8 mouse cellular contexts compared by ENCODE assay signal in the genomic region with DNA sequence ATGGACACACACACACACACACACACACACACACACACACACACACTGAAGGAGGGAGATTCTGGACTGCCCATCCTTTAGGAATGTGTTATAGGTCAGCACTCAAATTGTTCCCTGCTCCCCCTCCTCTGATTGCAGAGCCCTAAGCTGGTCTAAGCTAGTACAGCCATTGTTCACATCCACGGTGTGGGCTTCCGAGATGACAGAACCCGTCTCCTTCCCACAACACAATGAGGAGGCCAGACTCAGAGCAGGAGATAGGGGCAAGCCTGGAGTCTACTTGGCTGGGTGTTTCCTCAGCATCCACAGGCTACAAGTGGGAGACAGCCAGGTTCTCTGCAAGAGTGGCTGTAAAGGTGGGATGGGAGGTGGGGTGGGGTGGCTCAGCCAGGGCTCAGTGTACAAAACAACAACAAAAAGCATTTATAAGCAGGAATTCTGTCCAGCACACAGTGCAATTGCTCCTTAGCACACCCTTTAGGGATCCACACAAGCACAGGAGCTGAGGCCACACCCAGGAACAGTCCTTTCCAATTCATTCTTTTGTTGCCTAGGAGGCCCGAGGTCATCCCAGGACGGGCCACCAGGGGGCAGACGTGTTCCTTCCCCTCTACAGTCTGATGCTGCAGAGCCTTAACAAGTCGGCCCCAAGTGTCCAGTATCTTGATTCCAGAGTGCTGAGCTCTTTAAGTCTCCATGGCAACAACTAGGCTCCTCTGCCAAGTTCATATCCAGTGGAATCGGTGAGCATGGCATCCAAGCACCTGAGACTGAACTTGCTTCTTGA. TPM values are rescaled to one million over a fixed set of nuclear protein-coding genes. Genes with fewer than 3 reads are reported as not detected.
DNase-seq lines count a peak whose midpoint lies in the region; ATAC-seq and TF ChIP-seq lines count a peak whose summit lies in the region.

No protein-coding gene starts in this region.

- no peak overlapping the region for H3K9ac ChIP-seq in heart, embryonic 15.5 days
- H3K9ac ChIP-seq in liver, embryonic 12.5 days = no peak overlapping the region
- no peak overlapping the region for H3K9ac ChIP-seq in stomach, embryonic 14.5 days (replicated peaks; ENCODE audit: low read depth, low read length)

- ATAC-seq in heart, embryonic 15.5 days (replicated peaks; ENCODE audit: insufficient number of reproducible peaks, insufficient read depth, low FRiP score, low read depth) = peak; percentile 61; the same call in 1 of the 2 replicates
- peak; percentile 79 for ATAC-seq in liver, embryonic 12.5 days
- peak; percentile 85 for ATAC-seq in stomach, embryonic 14.5 days (ENCODE audit: insufficient number of reproducible peaks, insufficient read depth, low FRiP score, low read depth)

- no peaks in the 10 kb centered on the region for H3K9me3 ChIP-seq in forebrain, embryonic 10.5 days
- H3K9me3 ChIP-seq in heart, embryonic 15.5 days (replicated peaks) = no peaks in the 10 kb centered on the region
- H3K9me3 ChIP-seq in liver, embryonic 12.5 days (replicated peaks) = no peaks in the 10 kb centered on the region
- no peaks in the 10 kb centered on the region for H3K9me3 ChIP-seq in stomach, embryonic 14.5 days (ENCODE audit: control insufficient read depth, low read depth, low read length)

- no peak for TF ChIP-seq POLR2A in brain, embryonic 14.5 days (IDR thresholded peaks at IDR 0.05; ENCODE audit: borderline replicate concordance, extremely low read depth, insufficient read depth, insufficient read length, poor library complexity, severe bottlenecking)

- peak overlapping the region; percentile 65 for H3K27ac ChIP-seq in forebrain, embryonic 10.5 days
- H3K27ac ChIP-seq in heart, embryonic 15.5 days = no peak overlapping the region
- H3K27ac ChIP-seq in liver, embryonic 12.5 days = no peak overlapping the region
- H3K27ac ChIP-seq in stomach, embryonic 14.5 days (ENCODE audit: low read length) = no peak overlapping the region

- H3K4me1 ChIP-seq in forebrain, embryonic 10.5 days = peaks cover 15% of the 10 kb centered on the region
- H3K4me1 ChIP-seq in heart, embryonic 15.5 days (replicated peaks) = peaks cover 8% of the 10 kb centered on the region; the same call in 1 of the 2 replicates
- H3K4me1 ChIP-seq in liver, embryonic 12.5 days = peaks cover 12% of the 10 kb centered on the region
- H3K4me1 ChIP-seq in stomach, embryonic 14.5 days (ENCODE audit: control insufficient read depth, insufficient read depth, low read length) = 0 out of 2 replicates have a peak, but pooled peaks cover 3% of the 10 kb centered on the region

- H3K27me3 ChIP-seq in forebrain, embryonic 10.5 days (ENCODE audit: poor library complexity, severe bottlenecking) = no peaks in the 10 kb centered on the region
- H3K27me3 ChIP-seq in heart, embryonic 15.5 days = no peaks in the 10 kb centered on the region
- no peaks in the 10 kb centered on the region for H3K27me3 ChIP-seq in liver, embryonic 12.5 days (replicated peaks)
- H3K27me3 ChIP-seq in stomach, embryonic 14.5 days (ENCODE audit: control insufficient read depth, insufficient read depth, low read length) = no peaks in the 10 kb centered on the region

- 36% methylated on average over 8 of the region's 8 CpGs for WGBS in forebrain, embryonic 10.5 days
- 36% methylated on average over 8 of the region's 8 CpGs for WGBS in heart, embryonic 15.5 days
- 34% methylated on average over 8 of the region's 8 CpGs for WGBS in liver, embryonic 12.5 days (ENCODE audit: insufficient replicate concordance)
- WGBS in stomach, embryonic 14.5 days = 37% methylated on average over 8 of the region's 8 CpGs

- DNase-seq in CD4-positive helper T cell, adult 2 months (ENCODE audit: low read depth, low spot score) = peak; percentile 82
- peak; percentile 89 for DNase-seq in brain, embryonic 14.5 days (ENCODE audit: low read depth)
- DNase-seq in forebrain, embryonic 10.5 days (ENCODE audit: extremely low spot score, low spot score) = peak; percentile 90
- peak; percentile 90 for DNase-seq in kidney, postnatal 14 days
- DNase-seq in natural killer cell, adult 2 months (ENCODE audit: low spot score in 2 of 2) = peak; percentile 85 to 88

- no peak overlapping the region for H3K4me3 ChIP-seq in forebrain, embryonic 10.5 days
- H3K4me3 ChIP-seq in heart, embryonic 15.5 days = no peak overlapping the region
- H3K4me3 ChIP-seq in liver, embryonic 12.5 days = no peak overlapping the region
- H3K4me3 ChIP-seq in stomach, embryonic 14.5 days (ENCODE audit: low read depth, low read length) = no peak overlapping the region

- H3K4me2 ChIP-seq in heart, embryonic 15.5 days = no peak overlapping the region
- no peak overlapping the region for H3K4me2 ChIP-seq in liver, embryonic 12.5 days
- H3K4me2 ChIP-seq in stomach, embryonic 14.5 days (replicated peaks; ENCODE audit: low read depth, low read length) = no peak overlapping the region

- peak; percentile 94 for TF ChIP-seq CTCF in brain, embryonic 14.5 days (IDR thresholded peaks at IDR 0.05; ENCODE audit: borderline replicate concordance, extremely low read depth, insufficient read depth, insufficient read length)

- no peaks in the 10 kb centered on the region for H3K36me3 ChIP-seq in forebrain, embryonic 10.5 days (replicated peaks)
- H3K36me3 ChIP-seq in heart, embryonic 15.5 days = no peaks in the 10 kb centered on the region
- H3K36me3 ChIP-seq in liver, embryonic 12.5 days = peaks cover 4% of the 10 kb centered on the region; the same call in 1 of the 2 replicates
- no peaks in the 10 kb centered on the region for H3K36me3 ChIP-seq in stomach, embryonic 14.5 days (ENCODE audit: control insufficient read depth, insufficient read depth, low read length)

RNA-seq across cellular contexts. Expression of a gene that starts 19.4 kb away (rescaled TPM):
- 19.0 and 26.9 TPM in 2 replicates for polyA plus RNA-seq in brain, embryonic 14.5 days (2012; rRNA removed)
- polyA plus RNA-seq in forebrain, embryonic 10.5 days (2016; fragmentation: Nextera tagmentation; extraction: Ambion mirVana) = 4.4 and 5.8 TPM in 2 replicates
- 6.9 and 7.3 TPM in 2 replicates for polyA plus RNA-seq in heart, embryonic 15.5 days (2015; fragmentation: Nextera tagmentation; extraction: Ambion mirVana)
- polyA plus RNA-seq in liver, embryonic 12.5 days (2016; fragmentation: Nextera tagmentation; extraction: Ambion mirVana) = 3.5 and 3.9 TPM in 2 replicates
- 14.7 and 15.0 TPM in 2 replicates for polyA plus RNA-seq in stomach, embryonic 14.5 days (2014; fragmentation: Nextera tagmentation; extraction: Ambion mirVana)

RNA-seq across cellular contexts. Expression of a gene that starts 32.5 kb away (rescaled TPM):
- polyA plus RNA-seq in brain, embryonic 14.5 days (2012; rRNA removed) = 2.2 and 3.4 TPM in 2 replicates
- 2.1 and 2.5 TPM in 2 replicates for polyA plus RNA-seq in forebrain, embryonic 10.5 days (2016; fragmentation: Nextera tagmentation; extraction: Ambion mirVana)
- polyA plus RNA-seq in heart, embryonic 15.5 days (2015; fragmentation: Nextera tagmentation; extraction: Ambion mirVana) = 2.9 and 6.0 TPM in 2 replicates
- polyA plus RNA-seq in liver, embryonic 12.5 days (2016; fragmentation: Nextera tagmentation; extraction: Ambion mirVana) = 4.9 TPM in 2 replicates
- 3.2 and 3.6 TPM in 2 replicates for polyA plus RNA-seq in stomach, embryonic 14.5 days (2014; fragmentation: Nextera tagmentation; extraction: Ambion mirVana)
